ENCODE assay signal across 17 mouse cellular contexts in genomic region chr7:66801785-66802184, GRCm38 (mm10). TPM values are rescaled to one million over a fixed set of nuclear protein-coding genes. Genes with fewer than 3 reads are reported as not detected.
DNase-seq lines count a peak whose midpoint lies in the region; ATAC-seq and TF ChIP-seq lines count a peak whose summit lies in the region.
"Had no signal": no experiment of that assay in that cellular context is flagged by ENCODE, and none has a peak within 500 bp of the region (broad histone marks: within the 10 kb centered on the region; RNA-seq: fewer than 3 reads in every experiment).

No protein-coding gene starts in this region.

- peak; percentile 57 to 69 for DNase-seq in cerebellum, postnatal 10 days
- DNase-seq in cerebellum, adult 11-12 months: no peak
- peak; percentile 29 for DNase-seq in 3134 (ENCODE audit: extremely low read depth, insufficient read length, low spot score)
- DNase-seq in fat pad, adult 2 months (ENCODE audit: extremely low read depth, low read depth, low spot score): peak; percentile 40
- DNase-seq in heart, postnatal 0 days (ENCODE audit: low spot score): no peak
- DNase-seq in spleen, postnatal 4 days (ENCODE audit: low spot score in 2 of 2): no peak
- no peak for DNase-seq in frontal cortex, postnatal 14 days (ENCODE audit: low spot score in 2 of 2)
- no peak for DNase-seq in spleen, postnatal 10 days (ENCODE audit: low spot score in 2 of 2)
- DNase-seq: cerebellum, adult 9-11 months; layer of hippocampus, adult 9-11 months; lung, adult 2 months had no signal

- no peak overlapping the region for H3K4me3 ChIP-seq in heart, postnatal 0 days (ENCODE audit: low read depth, low read length)
- H3K4me3 ChIP-seq: embryonic facial prominence, embryonic 12.5 days; forebrain, embryonic 12.5 days; megakaryocyte, embryonic 14.5 days had no signal

- peaks cover 15% of the 10 kb centered on the region for H3K4me1 ChIP-seq in heart, postnatal 0 days (ENCODE audit: control insufficient read depth, insufficient read depth)
- H3K4me1 ChIP-seq: forebrain, embryonic 12.5 days had no signal

- H3K36me3 ChIP-seq in heart, postnatal 0 days (replicated peaks; ENCODE audit: control insufficient read depth, insufficient read depth, low read length): no peaks in the 10 kb centered on the region
- H3K36me3 ChIP-seq: embryonic facial prominence, embryonic 12.5 days; forebrain, embryonic 12.5 days had no signal

- no peaks in the 10 kb centered on the region for H3K9me3 ChIP-seq in heart, postnatal 0 days (replicated peaks; ENCODE audit: control insufficient read depth, low read length)
- H3K9me3 ChIP-seq: embryonic facial prominence, embryonic 12.5 days; forebrain, embryonic 12.5 days; megakaryocyte, embryonic 14.5 days had no signal

- no peak overlapping the region for H3K4me2 ChIP-seq in heart, postnatal 0 days (ENCODE audit: low read depth, low read length)
- H3K4me2 ChIP-seq: embryonic facial prominence, embryonic 12.5 days; forebrain, embryonic 12.5 days had no signal

- no peak overlapping the region for H3K27ac ChIP-seq in heart, postnatal 0 days (ENCODE audit: low read depth)
- H3K27ac ChIP-seq: embryonic facial prominence, embryonic 12.5 days; forebrain, embryonic 12.5 days; kidney, postnatal 0 days had no signal

- TF ChIP-seq EP300 in heart, postnatal 0 days (IDR thresholded peaks at IDR 0.05; ENCODE audit: low read depth): no peak

- peak; percentile 72 for ATAC-seq in heart, postnatal 0 days (ENCODE audit: insufficient read depth, low read depth)

- no peak overlapping the region for H3K9ac ChIP-seq in heart, postnatal 0 days (replicated peaks; ENCODE audit: low read depth, low read length)
- H3K9ac ChIP-seq: embryonic facial prominence, embryonic 12.5 days; forebrain, embryonic 12.5 days had no signal

- no peak for TF ChIP-seq CTCF in heart, postnatal 0 days (IDR thresholded peaks at IDR 0.05; ENCODE audit: low read depth)

- no peaks in the 10 kb centered on the region for H3K27me3 ChIP-seq in heart, postnatal 0 days (ENCODE audit: control insufficient read depth, insufficient read depth, low read length)
- H3K27me3 ChIP-seq: embryonic facial prominence, embryonic 12.5 days; forebrain, embryonic 12.5 days had no signal

RNA-seq across cellular contexts. Expression of gene Adamts17, which starts 37.8 kb away (rescaled TPM):
- 6.5 and 9.0 TPM in 2 replicates for total RNA-seq in heart, postnatal 0 days (2014; rRNA removed; ENCODE audit: low replicate concordance)
- polyA plus RNA-seq in heart, postnatal 0 days (2015; fragmentation: Nextera tagmentation; extraction: Ambion mirVana): 1.9 and 2.9 TPM in 2 replicates
- total RNA-seq: granulocyte monocyte progenitor cell, adult 5-6 weeks had no signal

RNA-seq across cellular contexts. Expression of gene Cers3, which starts 58.5 kb away (rescaled TPM):
- total RNA-seq in heart, postnatal 0 days (2014; rRNA removed; ENCODE audit: low replicate concordance): 1.3 and 9.5 TPM in 2 replicates
- polyA plus RNA-seq in heart, postnatal 0 days (2015; fragmentation: Nextera tagmentation; extraction: Ambion mirVana): 0.19 and 0.22 TPM in 2 replicates
- total RNA-seq: granulocyte monocyte progenitor cell, adult 5-6 weeks had no signal
- polyA plus RNA-seq: small intestine, adult 2 months had no signal

Comparison
In these comparisons a context has a peak if more than half of its experiments do, and no peak if none do; other contexts are left out.
1. DNase-seq: peak in cerebellum, postnatal 10 days (2 of 2), 3134 (single experiment) and fat pad, adult 2 months (single experiment); none in cerebellum, adult 11-12 months (single experiment), heart, postnatal 0 days (single experiment), spleen, postnatal 4 days (0 of 2), frontal cortex, postnatal 14 days (0 of 2) and spleen, postnatal 10 days (0 of 2).